Mouse (Mus musculus) right cerebral cortex, postnatal 36 days (tissue): ENCODE data around the gene Hist2h2aa1.
"Not testable (repeated sequence)": the region's sequence is repeated elsewhere in the genome, so short reads cannot be mapped to it uniquely, and the experiment has no call there.

ENCODE experiments used
- DNase-seq, 2 experiments: peaks; one replicate each; pipeline ENCODE4 v3.0.0; 2022; ENCODE audit warnings: low spot score in 2 of 2, mixed read lengths in 1 of 2

Gene Hist2h2aa1

DNA sequence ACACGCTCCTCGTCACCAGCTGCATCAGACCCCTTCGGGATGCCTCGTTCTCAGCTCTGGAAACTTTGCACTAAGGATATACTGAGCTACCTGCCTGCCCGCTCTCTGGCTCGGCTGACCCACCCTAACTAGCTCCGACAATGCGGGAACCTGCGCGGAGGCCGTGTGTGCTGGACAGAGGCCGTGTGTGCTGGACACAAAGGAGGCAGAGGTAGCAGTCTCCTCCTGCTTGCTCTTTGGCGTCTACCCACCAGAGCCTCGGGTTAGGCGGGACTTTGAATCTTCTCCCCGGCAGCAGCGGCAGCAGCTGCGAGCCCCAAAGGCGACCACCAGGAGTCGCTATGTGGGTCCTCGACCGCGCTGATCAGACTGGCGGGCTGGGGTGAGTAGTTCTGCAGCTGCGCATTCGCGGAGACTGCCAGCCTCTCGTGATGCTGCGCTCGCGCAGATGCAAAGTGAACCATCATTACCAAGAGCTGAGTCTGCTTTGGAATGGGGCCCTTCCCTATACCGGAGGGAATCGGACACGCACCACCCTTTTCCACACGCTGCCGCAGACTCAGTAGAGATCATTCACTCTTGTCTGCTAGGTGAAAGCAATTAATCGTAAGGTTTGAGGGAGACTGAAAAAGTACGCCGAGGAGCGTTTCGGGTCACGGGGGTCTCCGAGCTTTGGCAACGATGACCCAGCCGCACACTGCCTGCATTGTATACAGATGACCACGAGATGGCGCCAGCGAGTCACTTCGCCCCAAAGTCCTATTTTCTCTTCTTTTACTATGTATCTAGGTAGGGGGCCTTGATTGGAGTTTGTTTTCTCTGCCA lies 32.7 kb downstream of the Hist2h2aa1 start:
- peak; percentile 90 to 92 for DNase-seq

DNA sequence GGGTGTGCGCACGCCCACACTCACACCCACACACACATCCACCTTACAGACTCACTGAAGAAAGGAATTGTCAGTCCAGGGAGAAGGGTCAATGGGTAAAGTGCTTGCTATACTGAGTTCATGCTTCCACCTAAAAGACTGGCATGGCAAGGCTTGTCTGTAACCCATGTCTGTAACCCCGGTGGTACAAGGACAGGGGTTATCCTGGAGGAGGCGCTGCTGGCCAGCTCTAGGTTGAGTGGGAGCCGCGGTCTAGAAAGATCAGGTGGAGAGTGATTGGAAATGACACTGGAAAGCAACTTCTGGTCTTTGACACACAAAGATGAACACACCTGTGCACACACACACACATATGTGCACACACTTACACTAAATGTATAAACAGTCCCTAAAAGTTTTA lies 35.4 kb downstream of the Hist2h2aa1 start:
- no peak for DNase-seq

DNA sequence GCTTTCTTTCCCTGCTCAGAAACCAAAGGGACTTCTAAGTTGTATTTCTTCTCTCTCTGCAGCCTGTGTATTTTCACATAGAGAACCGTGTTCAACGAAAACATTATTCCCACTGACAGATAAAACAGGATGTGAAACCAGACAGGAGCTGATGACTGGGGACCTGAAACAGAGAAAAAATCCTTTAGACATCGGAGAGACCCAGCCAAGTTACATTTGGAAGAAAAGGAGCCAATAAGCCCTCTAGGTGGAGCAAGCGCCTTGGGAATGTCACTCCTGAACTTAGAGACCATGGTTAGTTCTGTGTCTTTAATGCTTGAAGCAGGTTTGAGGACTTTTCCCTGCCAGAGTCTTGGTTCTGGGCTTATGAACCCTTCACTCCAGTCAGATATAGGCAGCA lies 39.2 kb downstream of the Hist2h2aa1 start:
- no peak for DNase-seq

DNA sequence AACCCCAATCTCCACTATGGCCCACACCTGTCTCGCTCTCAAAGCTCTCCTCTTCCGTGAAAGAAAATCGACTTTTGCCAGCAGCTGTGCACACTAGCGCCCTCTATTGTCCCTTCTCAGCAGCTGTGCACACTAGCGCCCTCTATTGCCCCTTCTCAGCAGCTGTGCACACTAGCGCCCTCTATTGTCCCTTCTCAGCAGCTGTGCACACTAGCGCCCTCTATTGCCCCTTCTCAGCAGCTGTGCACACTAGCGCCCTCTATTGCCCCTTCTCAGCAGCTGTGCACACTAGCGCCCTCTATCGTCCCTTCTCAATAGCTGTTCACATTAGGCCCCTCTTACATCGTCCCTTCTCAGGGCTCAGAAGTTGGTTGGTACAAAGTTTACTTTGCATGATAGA lies 42.0 kb downstream of the Hist2h2aa1 start:
- not testable (repeated sequence) for DNase-seq

DNA sequence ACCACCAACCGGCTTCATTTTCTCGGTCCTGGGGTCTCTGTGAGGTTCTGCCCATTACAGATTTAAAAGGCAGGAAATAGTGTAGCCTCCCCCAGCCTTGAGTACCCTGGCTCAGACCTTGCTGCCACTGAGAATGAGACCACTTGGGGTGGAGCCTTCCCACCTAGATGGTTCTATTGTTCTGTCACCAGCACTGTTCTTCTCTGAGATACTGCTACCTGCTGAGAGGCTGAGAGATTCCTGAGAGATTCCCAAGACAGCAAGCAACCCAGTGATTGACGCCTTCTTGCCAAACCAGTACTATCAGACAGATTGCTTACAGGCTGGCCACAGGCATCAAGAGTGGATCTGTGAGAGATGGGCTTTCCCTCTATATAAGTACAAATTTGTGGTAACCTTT lies 43.9 kb downstream of the Hist2h2aa1 start:
- DNase-seq = no peak

DNA sequence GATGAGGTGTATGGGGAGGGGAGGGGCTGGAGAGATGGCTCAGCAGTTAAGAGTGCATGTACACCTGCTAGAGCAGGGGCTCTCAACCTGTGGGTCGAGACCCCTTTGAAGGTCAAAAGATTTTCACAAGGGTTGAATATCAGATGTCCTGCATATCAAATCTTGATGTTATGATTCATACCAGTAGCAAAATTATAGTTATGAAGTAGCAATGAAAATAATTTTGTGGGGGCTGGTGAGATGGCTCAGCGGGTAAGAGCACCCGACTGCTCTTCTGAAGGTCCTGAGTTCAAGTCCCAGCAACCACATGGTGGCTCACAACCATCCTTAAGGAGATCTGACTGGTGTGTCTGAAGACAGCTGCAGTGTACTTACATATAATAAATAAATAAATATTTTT lies 45.4 kb downstream of the Hist2h2aa1 start:
- DNase-seq = not testable (repeated sequence)

DNA sequence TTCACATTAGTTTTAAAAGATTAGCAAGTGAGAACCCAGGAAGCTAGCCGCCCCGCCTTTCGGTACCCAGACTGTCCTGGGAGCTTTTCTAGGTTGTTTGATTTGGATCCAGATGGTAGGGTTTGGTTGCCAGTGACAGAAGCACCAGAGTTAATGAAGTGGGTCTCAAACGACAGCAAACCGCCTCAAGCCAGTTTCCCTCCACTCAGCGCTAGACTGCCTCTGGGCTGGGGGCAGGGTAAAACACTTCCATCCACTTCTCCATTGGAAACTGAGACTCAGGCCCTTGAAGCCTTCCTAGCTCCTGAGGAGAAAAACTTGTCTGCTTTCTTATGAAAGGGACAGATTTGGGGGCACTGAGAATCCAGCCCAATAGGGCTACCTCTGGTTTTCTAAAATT lies 47.3 kb downstream of the Hist2h2aa1 start:
- no peak for DNase-seq

DNA sequence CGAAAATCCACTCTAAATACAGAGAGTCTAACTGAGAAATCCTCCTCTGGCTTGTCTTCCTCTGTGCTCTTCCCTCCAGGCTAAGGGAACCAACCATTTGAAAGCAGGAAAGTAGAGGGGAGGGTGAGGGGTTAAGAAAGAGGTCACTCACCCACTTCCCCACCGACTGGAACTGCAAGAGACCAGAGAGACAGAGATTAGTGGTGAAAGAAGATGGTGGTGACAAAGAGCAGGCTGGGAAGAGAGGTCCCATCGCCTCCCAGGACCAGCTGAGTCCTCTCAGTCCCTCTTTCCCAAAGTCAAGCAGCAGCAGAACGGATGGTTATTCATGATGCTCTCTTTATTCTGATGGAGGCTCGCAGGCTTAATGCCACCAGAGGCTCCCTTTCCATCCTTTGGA lies 48.1 kb downstream of the Hist2h2aa1 start:
- DNase-seq = no peak

DNA sequence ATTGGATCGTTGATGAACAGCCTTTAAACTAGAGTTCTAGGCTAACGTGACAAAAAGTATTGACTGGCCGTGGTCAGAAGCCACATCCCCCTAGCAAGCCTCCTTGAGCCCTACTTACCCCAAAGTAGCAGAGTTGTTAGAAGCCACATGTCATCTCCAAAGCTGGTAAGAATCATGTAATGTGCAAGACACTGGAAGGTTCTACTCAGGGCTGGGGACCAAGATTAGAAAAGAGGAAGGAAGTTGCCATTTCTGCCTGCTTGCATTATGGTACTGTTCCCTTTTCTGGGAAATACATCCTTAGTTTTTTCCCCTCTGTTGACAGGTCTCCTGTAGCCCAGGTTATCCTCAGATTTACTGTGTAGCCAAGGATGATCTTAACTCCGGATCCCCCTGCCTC lies 48.5 kb downstream of the Hist2h2aa1 start, which contains the start of gene Fcgr1:
Gene Fcgr1 (minus strand): TSS at position 183 of the 400 bp plus-strand sequence.
- no peak for DNase-seq
